Mouse (Mus musculus): ENCODE results near the gene Ttll11. TPM values are rescaled to one million over a fixed set of nuclear protein-coding genes. Genes with fewer than 3 reads are reported as not detected.

Ttll11 gene
- polyA plus RNA-seq, 1 experiment from 2014 or later, result 2.4 TPM

- Histone ChIP-seq H3K9ac (peak overlapping the region; percentile 20; the same call in 1 of the 2 replicates), H3K36me3 (peaks cover 67% of the 10 kb centered on the region), H3K4me2 (replicated peaks) (no peak overlapping the region), H3K4me1 (peaks cover 18% of the 10 kb centered on the region), H3K4me3 (no peak overlapping the region), H3K27me3 (no peaks in the 10 kb centered on the region), H3K9me3 (no peaks in the 10 kb centered on the region), H3K27ac (peak overlapping the region; percentile 58)
- 31% methylated on average over 16 of the region's 16 CpGs for WGBS
- ATAC-seq (ENCODE audit: insufficient number of reproducible peaks, insufficient read depth, low FRiP score, low TSS enrichment), result peak; percentile 53
These were observed 250.3 kb downstream of the Ttll11 start for GRCm38 (mm10) chr2:35729077-35730065.

- Histone ChIP-seq H3K4me1 (peaks cover 18% of the 10 kb centered on the region), H3K27me3 (no peaks in the 10 kb centered on the region), H3K4me3 (no peak overlapping the region), H3K9ac (0 out of 2 replicates have a peak overlapping the region, but pooled peaks have one; percentile 20), H3K36me3 (peaks cover 73% of the 10 kb centered on the region), H3K4me2 (replicated peaks) (no peak overlapping the region), H3K27ac (peak overlapping the region; percentile 58), H3K9me3 (no peaks in the 10 kb centered on the region)
- ATAC-seq (ENCODE audit: insufficient number of reproducible peaks, insufficient read depth, low FRiP score, low TSS enrichment), result no peak
- whole genome bisulfite sequencing, result 32% methylated on average over 5 of the region's 5 CpGs
These were observed 251.1 kb downstream of the Ttll11 start for GRCm38 (mm10) chr2:35728633-35729032.

- ATAC-seq (ENCODE audit: insufficient number of reproducible peaks, insufficient read depth, low FRiP score, low TSS enrichment), result no peak
- Histone ChIP-seq H3K9me3 (no peaks in the 10 kb centered on the region), H3K36me3 (peaks cover 95% of the 10 kb centered on the region), H3K4me3 (no peak overlapping the region), H3K9ac (no peak overlapping the region), H3K4me2 (replicated peaks) (no peak overlapping the region), H3K27me3 (no peaks in the 10 kb centered on the region), H3K4me1 (peaks cover 7% of the 10 kb centered on the region), H3K27ac (no peak overlapping the region)
- WGBS, result 94% methylated on average over 7 of the region's 7 CpGs
These were observed 256.0 kb downstream of the Ttll11 start for GRCm38 (mm10) chr2:35723691-35724090.

GRCm38 (mm10) chr2:35723267-35723666 lies 256.4 kb downstream of the Ttll11 start:
- WGBS, result 94% methylated on average over 6 of the region's 6 CpGs
- H3K9ac ChIP-seq, result no peak overlapping the region
- H3K27ac ChIP-seq, result no peak overlapping the region
- no peak overlapping the region for H3K4me3 ChIP-seq
- ATAC-seq (ENCODE audit: insufficient number of reproducible peaks, insufficient read depth, low FRiP score, low TSS enrichment), result no peak
- H3K9me3 ChIP-seq, result no peaks in the 10 kb centered on the region
- H3K36me3 ChIP-seq, result peaks cover 95% of the 10 kb centered on the region
- no peak overlapping the region for H3K4me2 ChIP-seq (replicated peaks)
- no peaks in the 10 kb centered on the region for H3K27me3 ChIP-seq
- H3K4me1 ChIP-seq, result peaks cover 3% of the 10 kb centered on the region

- peaks cover 95% of the 10 kb centered on the region for H3K36me3 ChIP-seq
- H3K4me1 ChIP-seq, result no peaks in the 10 kb centered on the region
These were observed 256.9 kb downstream of the Ttll11 start for GRCm38 (mm10) chr2:35722821-35723220.

GRCm38 (mm10) chr2:35720956-35721355 lies 258.8 kb downstream of the Ttll11 start:
- H3K36me3 ChIP-seq, result peaks cover 96% of the 10 kb centered on the region
- no peak overlapping the region for H3K4me3 ChIP-seq
- H3K9ac ChIP-seq, result no peak overlapping the region
- H3K4me1 ChIP-seq, result no peaks in the 10 kb centered on the region
- H3K4me2 ChIP-seq (replicated peaks), result no peak overlapping the region
- no peak overlapping the region for H3K27ac ChIP-seq
- H3K9me3 ChIP-seq, result no peaks in the 10 kb centered on the region
- no peak for ATAC-seq (ENCODE audit: insufficient number of reproducible peaks, insufficient read depth, low FRiP score, low TSS enrichment)
- no peaks in the 10 kb centered on the region for H3K27me3 ChIP-seq
- WGBS, result 87% methylated on average over 9 of the region's 9 CpGs

More at GRCm38 (mm10) chr2:35722821-35723220, 256.9 kb downstream of the Ttll11 start:
- WGBS, result 92% methylated on average over 9 of the region's 9 CpGs
- no peak for ATAC-seq (ENCODE audit: insufficient number of reproducible peaks, insufficient read depth, low FRiP score, low TSS enrichment)
- no peak overlapping the region for H3K4me3 ChIP-seq
- H3K27me3 ChIP-seq, result no peaks in the 10 kb centered on the region
- no peaks in the 10 kb centered on the region for H3K9me3 ChIP-seq
- H3K27ac ChIP-seq, result no peak overlapping the region
- H3K9ac ChIP-seq, result no peak overlapping the region
- no peak overlapping the region for H3K4me2 ChIP-seq (replicated peaks)

GRCm38 (mm10) chr2:35720550-35720949 lies 259.2 kb downstream of the Ttll11 start:
- Histone ChIP-seq H3K4me1 (no peaks in the 10 kb centered on the region), H3K9ac (no peak overlapping the region), H3K36me3 (peaks cover 96% of the 10 kb centered on the region), H3K9me3 (no peaks in the 10 kb centered on the region), H3K4me3 (no peak overlapping the region), H3K27ac (no peak overlapping the region), H3K4me2 (replicated peaks) (no peak overlapping the region), H3K27me3 (no peaks in the 10 kb centered on the region)
- 92% methylated on average over 13 of the region's 13 CpGs for WGBS
- ATAC-seq (ENCODE audit: insufficient number of reproducible peaks, insufficient read depth, low FRiP score, low TSS enrichment), result no peak

- Histone ChIP-seq H3K27me3 (no peaks in the 10 kb centered on the region), H3K9ac (no peak overlapping the region), H3K36me3 (peaks cover 96% of the 10 kb centered on the region), H3K9me3 (no peaks in the 10 kb centered on the region), H3K4me2 (replicated peaks) (no peak overlapping the region), H3K4me3 (no peak overlapping the region), H3K27ac (no peak overlapping the region), H3K4me1 (no peaks in the 10 kb centered on the region)
- no peak for ATAC-seq (ENCODE audit: insufficient number of reproducible peaks, insufficient read depth, low FRiP score, low TSS enrichment)
- 92% methylated on average over 12 of the region's 12 CpGs for WGBS
These were observed 259.6 kb downstream of the Ttll11 start for GRCm38 (mm10) chr2:35720104-35720503.

GRCm38 (mm10) chr2:35719230-35720005 lies 260.3 kb downstream of the Ttll11 start:
- Histone ChIP-seq H3K4me3 (no peak overlapping the region), H3K4me1 (0 out of 2 replicates have a peak, but pooled peaks cover 6% of the 10 kb centered on the region), H3K9ac (no peak overlapping the region), H3K36me3 (peaks cover 97% of the 10 kb centered on the region), H3K4me2 (replicated peaks) (no peak overlapping the region), H3K27ac (no peak overlapping the region), H3K27me3 (no peaks in the 10 kb centered on the region), H3K9me3 (no peaks in the 10 kb centered on the region)
- no peak for ATAC-seq (ENCODE audit: insufficient number of reproducible peaks, insufficient read depth, low FRiP score, low TSS enrichment)
- 88% methylated on average over 12 of the region's 12 CpGs for WGBS

- Histone ChIP-seq H3K9me3 (no peaks in the 10 kb centered on the region), H3K27ac (no peak overlapping the region), H3K4me1 (0 out of 2 replicates have a peak, but pooled peaks cover 8% of the 10 kb centered on the region), H3K4me2 (replicated peaks) (no peak overlapping the region), H3K36me3 (peaks cover 99% of the 10 kb centered on the region), H3K4me3 (no peak overlapping the region), H3K9ac (no peak overlapping the region), H3K27me3 (no peaks in the 10 kb centered on the region)
- WGBS, result 96% methylated on average over 9 of the region's 9 CpGs
- ATAC-seq (ENCODE audit: insufficient number of reproducible peaks, insufficient read depth, low FRiP score, low TSS enrichment), result no peak
These were observed 261.1 kb downstream of the Ttll11 start for GRCm38 (mm10) chr2:35718662-35719061.

- 82% methylated on average over 5 of the region's 5 CpGs for WGBS
- Histone ChIP-seq H3K9me3 (no peaks in the 10 kb centered on the region), H3K27me3 (no peaks in the 10 kb centered on the region), H3K4me2 (replicated peaks) (no peak overlapping the region), H3K9ac (no peak overlapping the region), H3K4me1 (0 out of 2 replicates have a peak, but pooled peaks cover 8% of the 10 kb centered on the region), H3K36me3 (peaks cover 99% of the 10 kb centered on the region), H3K4me3 (no peak overlapping the region), H3K27ac (no peak overlapping the region)
- no peak for ATAC-seq (ENCODE audit: insufficient number of reproducible peaks, insufficient read depth, low FRiP score, low TSS enrichment)
These were observed 261.7 kb downstream of the Ttll11 start for GRCm38 (mm10) chr2:35718003-35718500.

Data from embryonic facial prominence, embryonic 12.5 days (tissue).